Mouse (Mus musculus): ENCODE data around the gene Rpgrip1l.

Rpgrip1l gene

DNA sequence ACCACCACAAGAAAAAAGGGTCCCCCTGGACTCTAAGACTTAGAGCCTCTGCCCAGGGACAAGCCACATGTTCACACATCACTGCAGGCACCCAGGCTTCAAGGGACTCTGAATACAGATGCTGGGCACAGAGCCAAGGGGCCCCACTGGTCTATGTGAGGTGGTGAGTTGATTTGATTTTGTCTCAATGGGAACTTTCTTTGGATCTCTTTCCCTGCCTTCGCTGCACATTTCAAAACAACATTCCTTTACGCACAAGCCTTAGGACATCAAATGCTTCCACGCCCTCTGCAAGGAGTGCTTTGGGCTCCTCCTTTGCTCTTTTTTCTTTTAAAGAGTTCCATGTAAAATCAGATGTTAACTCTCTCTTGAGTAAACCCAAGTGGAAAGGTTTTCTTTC is 115.0 kb downstream of the Rpgrip1l start:
- DNase-seq = no peak

DNA sequence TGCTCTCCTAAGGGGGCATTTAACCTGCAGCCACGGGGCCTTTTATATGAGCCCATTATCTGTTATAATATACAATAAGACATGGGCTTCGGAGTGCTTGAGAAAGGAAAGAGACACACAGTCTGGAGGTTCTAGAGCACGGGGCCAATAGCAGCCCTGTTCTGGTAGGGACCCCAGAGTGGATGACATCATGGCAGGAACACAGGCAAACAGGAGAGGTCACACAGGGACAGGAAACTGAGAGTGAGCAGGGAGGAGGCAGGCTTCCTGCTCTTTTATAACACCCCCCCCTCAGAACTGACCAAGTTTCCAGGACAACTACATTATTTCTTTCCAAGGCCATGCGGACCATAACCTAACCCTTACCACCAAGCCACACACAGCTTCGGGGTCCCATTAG is 115.8 kb downstream of the Rpgrip1l start:
- DNase-seq = no peak

GRCm38 (mm10) chr8:91196661-91197060 is 116.4 kb downstream of the Rpgrip1l start:
- DNase-seq = no peak

- no peak for DNase-seq
These were observed 119.0 kb downstream of the Rpgrip1l start for GRCm38 (mm10) chr8:91194081-91194480.

DNA sequence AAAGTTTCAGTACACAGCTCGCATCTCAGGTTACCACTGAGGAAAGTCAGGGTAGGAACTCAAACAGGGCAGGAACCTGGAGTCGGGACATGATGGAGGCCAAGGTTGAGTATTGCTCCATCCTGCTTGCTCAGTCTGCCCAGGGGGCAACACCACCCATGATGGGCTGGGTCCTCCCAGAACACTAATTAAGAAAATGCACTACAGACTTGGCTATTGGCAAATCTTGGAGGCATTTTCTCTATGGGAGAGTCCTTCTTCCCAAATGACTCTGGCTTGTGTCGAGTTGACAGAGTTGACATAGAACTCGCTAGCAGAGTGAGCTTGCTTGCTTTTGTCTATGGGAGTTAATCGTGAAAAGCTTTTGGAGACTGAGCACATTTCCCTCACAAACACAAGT is 120.1 kb downstream of the Rpgrip1l start:
- DNase-seq = no peak

- DNase-seq = peak; percentile 92
These were observed 122.2 kb downstream of the Rpgrip1l start for GRCm38 (mm10) chr8:91190816-91191340.

- no peak for DNase-seq
These were observed 124.9 kb downstream of the Rpgrip1l start for GRCm38 (mm10) chr8:91188152-91188551.

DNA sequence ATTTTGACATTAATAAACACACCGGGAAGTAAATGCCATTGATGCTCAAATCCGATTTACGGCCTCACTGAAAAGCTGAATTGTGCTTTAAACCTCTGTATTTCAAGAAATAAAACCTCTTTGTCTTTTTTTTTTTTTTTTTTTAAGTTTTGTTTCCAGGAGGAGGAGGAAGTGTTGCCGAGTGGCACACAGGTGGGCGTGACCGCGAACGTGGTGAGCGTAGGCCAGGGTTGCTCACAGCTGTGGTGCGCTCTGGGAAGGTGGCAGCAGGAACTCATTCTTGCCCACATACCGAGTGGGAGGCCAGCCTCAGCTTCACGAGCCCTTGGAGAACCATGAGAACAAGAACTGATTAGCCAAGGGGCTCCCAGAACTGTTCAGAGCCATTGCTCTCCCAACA is 126.7 kb downstream of the Rpgrip1l start:
- no peak for DNase-seq

GRCm38 (mm10) chr8:91177708-91178107 is 135.4 kb downstream of the Rpgrip1l start:
- DNase-seq = no peak

GRCm38 (mm10) chr8:91176176-91176575 is 136.9 kb downstream of the Rpgrip1l start:
- no peak for DNase-seq

DNA sequence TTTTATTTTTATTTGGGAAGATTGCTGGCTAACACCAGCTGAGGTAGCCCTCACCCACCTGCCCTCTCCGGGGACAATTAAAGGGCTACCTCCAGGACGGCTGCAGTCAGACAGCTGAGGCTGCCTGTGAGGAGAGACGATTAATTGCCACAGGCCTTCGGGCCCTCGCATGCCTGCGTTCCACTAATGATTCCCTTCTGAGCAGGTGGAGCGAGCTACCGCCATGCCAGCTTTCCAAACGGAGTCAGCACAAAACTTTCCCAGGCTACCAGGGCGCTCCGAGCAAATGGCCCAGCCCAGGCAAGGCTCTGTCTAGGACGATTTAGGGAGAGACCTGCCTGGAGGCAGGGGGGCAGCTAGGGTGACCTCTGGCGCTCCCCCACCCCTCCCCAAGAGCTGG is 141.5 kb downstream of the Rpgrip1l start:
- DNase-seq = peak; percentile 54

DNA sequence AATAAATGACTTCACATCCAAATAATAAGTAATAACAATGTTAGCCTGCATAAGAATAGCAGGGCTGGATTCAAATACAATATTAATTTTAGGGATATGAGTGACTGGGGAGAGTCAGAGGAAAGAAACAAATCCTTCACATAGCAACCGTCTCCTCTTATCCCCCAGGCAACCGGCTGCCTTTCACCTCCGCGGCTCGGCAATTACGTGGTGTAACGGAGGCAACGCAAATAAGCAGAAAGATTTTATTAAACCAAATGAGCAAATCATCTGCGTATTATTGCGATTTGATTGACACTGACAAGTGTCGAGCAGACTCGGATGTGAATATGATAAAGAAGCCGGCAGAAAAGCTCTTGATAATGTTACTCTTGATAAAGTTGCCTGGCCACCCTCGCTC is 142.1 kb downstream of the Rpgrip1l start:
- peak; percentile 53 for DNase-seq

- DNase-seq = no peak
These were observed 142.9 kb downstream of the Rpgrip1l start for GRCm38 (mm10) chr8:91170152-91170551.
